Mouse (Mus musculus) brain, embryonic 14.5 days (tissue): ENCODE data around the gene Siglec1.
"Not testable (repeated sequence)": the region's sequence is repeated elsewhere in the genome, so short reads cannot be mapped to it uniquely, and the experiment has no call there.

Experiments used
- CTCF ChIP-seq: fragments of 200-500 bp; IDR thresholded peaks from 2 replicates; pipeline ENCODE4 v1.5.1; 2012; ENCODE audit warnings: inconsistent platforms, mild to moderate bottlenecking, moderate library complexity, borderline replicate concordance; ENCODE audit not compliant: insufficient read depth, insufficient read length; ENCODE audit errors: extremely low read depth
- POLR2A ChIP-seq: fragments of 200-500 bp; IDR thresholded peaks from 2 replicates; pipeline ENCODE4 v1.6.1; 2012; ENCODE audit warnings: mild to moderate bottlenecking, inconsistent platforms, borderline replicate concordance; ENCODE audit not compliant: poor library complexity, insufficient read depth, insufficient read length, severe bottlenecking; ENCODE audit errors: extremely low read depth

- TF ChIP-seq POLR2A, CTCF: not testable (repeated sequence)
Observed at GRCm38 (mm10) chr2:131031406-131031805, 55.2 kb downstream of the Siglec1 start.
